Mouse (Mus musculus): ENCODE results near the gene Ina. TPM values are rescaled to one million over a fixed set of nuclear protein-coding genes. Genes with fewer than 3 reads are reported as not detected.
"Not testable (repeated sequence)": the region's sequence is repeated elsewhere in the genome, so short reads cannot be mapped to it uniquely, and the experiment has no call there.

The Ina gene
- polyA plus RNA-seq, 2 experiments, result 0.02 TPM; not detected in 1

DNA sequence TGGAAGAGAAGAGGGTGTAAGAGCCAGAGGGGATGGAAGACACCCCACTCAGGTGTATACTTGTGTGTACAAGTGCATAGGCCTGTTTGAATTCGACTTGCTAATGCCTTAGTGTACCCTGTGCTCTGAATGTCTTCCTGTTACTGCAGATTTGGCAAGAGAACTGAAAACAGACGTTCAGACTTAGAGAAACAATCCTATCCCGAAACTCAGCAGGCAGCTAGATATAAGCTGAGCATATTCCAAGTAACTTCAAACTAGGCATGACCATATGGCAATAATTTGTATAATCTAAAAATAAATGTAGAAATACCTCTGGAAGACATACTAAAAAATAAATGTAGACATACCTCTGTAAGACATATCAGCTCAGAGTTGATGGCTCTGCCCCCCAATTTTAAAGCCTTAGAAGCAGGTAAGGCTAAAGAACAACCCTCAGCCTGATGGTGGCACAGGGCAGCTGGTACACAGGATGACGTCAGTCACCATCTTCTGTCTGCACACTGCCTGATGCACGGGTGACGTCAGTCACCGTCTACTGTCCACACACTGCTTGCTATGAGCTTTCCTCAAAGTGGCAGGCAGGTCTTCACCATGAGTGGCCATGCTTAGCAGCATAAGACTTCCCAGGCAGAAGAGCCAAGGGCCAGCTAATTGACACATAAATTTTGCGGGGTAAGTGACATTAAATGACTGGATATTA is 16.2 kb upstream of the Ina start:
- DNase-seq (ENCODE audit: low read depth in 3 of 3, low spot score in 3 of 3) (no peak), ATAC-seq (ENCODE audit: insufficient read depth) (peak; percentile 29; the same call in 1 of the 2 replicates)
- TF ChIP-seq EP300 (IDR thresholded peaks at IDR 0.05; ENCODE audit: low read depth) (no peak), CTCF (IDR thresholded peaks at IDR 0.05; ENCODE audit: low read depth) (no peak)
- no peaks in the 10 kb centered on the region for H3K27me3 ChIP-seq (ENCODE audit: control insufficient read depth, insufficient read depth, low read length)
- peaks cover 3 to 10% of the 10 kb centered on the region in 2 experiments; a peak in 3 of 4 replicates for H3K4me1 ChIP-seq (replicated peaks; ENCODE audit: control insufficient read depth in 2 of 2, insufficient read depth in 2 of 2, low read length in 1 of 2)
- no peak overlapping the region for H3K9ac ChIP-seq (replicated peaks)
- peak overlapping the region; percentile 47 for H3K4me2 ChIP-seq (ENCODE audit: low read depth)
- WGBS (ENCODE audit: insufficient replicate concordance), result 51% methylated on average over 8 of the region's 8 CpGs
- H3K9me3 ChIP-seq (ENCODE audit: control insufficient read depth, low read length), result no peaks in the 10 kb centered on the region
- no peak overlapping the region for H3K4me3 ChIP-seq (ENCODE audit: insufficient read depth in 1 of 2, low read depth in 2 of 2, low read length in 2 of 2)
- no peak overlapping the region for H3K27ac ChIP-seq
- no peaks in the 10 kb centered on the region for H3K36me3 ChIP-seq (replicated peaks; ENCODE audit: control insufficient read depth, insufficient read depth, low read depth)

GRCm38 (mm10) chr19:46998953-46999352 is 15.5 kb upstream of the Ina start:
- Histone ChIP-seq H3K27ac (no peak overlapping the region), H3K9ac (replicated peaks) (no peak overlapping the region), H3K27me3 (ENCODE audit: control insufficient read depth, insufficient read depth, low read length) (no peaks in the 10 kb centered on the region), H3K9me3 (ENCODE audit: control insufficient read depth, low read length) (no peaks in the 10 kb centered on the region), H3K4me1 (replicated peaks; ENCODE audit: control insufficient read depth in 2 of 2, insufficient read depth in 2 of 2, low read length in 1 of 2) (peaks cover 3 to 10% of the 10 kb centered on the region in 2 experiments; a peak in 3 of 4 replicates), H3K36me3 (replicated peaks; ENCODE audit: control insufficient read depth, insufficient read depth, low read depth) (no peaks in the 10 kb centered on the region), H3K4me3 (ENCODE audit: insufficient read depth in 1 of 2, low read depth in 2 of 2, low read length in 2 of 2) (no peak overlapping the region), H3K4me2 (ENCODE audit: low read depth) (peak overlapping the region; percentile 47)
- 22% methylated on average over 4 of the region's 4 CpGs for WGBS (ENCODE audit: insufficient replicate concordance)
- no peak for DNase-seq (ENCODE audit: low read depth in 3 of 3, low spot score in 3 of 3)
- peak; percentile 63; the same call in 1 of the 2 replicates for ATAC-seq (ENCODE audit: insufficient read depth)
- no peak for TF ChIP-seq CTCF (IDR thresholded peaks at IDR 0.05; ENCODE audit: low read depth)
- peak; percentile 59 for TF ChIP-seq EP300 (IDR thresholded peaks at IDR 0.05; ENCODE audit: low read depth)

GRCm38 (mm10) chr19:46999753-47000152 is 14.7 kb upstream of the Ina start:
- peaks cover 3 to 10% of the 10 kb centered on the region in 2 experiments; a peak in 3 of 4 replicates for H3K4me1 ChIP-seq (replicated peaks; ENCODE audit: control insufficient read depth in 2 of 2, insufficient read depth in 2 of 2, low read length in 1 of 2)
- TF ChIP-seq CTCF (IDR thresholded peaks at IDR 0.05; ENCODE audit: low read depth) (no peak), EP300 (IDR thresholded peaks at IDR 0.05; ENCODE audit: low read depth) (peak; percentile 63)
- H3K4me2 ChIP-seq (ENCODE audit: low read depth), result peak overlapping the region; percentile 47
- H3K27me3 ChIP-seq (ENCODE audit: control insufficient read depth, insufficient read depth, low read length), result no peaks in the 10 kb centered on the region
- no peak overlapping the region for H3K4me3 ChIP-seq (ENCODE audit: insufficient read depth in 1 of 2, low read depth in 2 of 2, low read length in 2 of 2)
- H3K9ac ChIP-seq (replicated peaks), result no peak overlapping the region
- no peaks in the 10 kb centered on the region for H3K9me3 ChIP-seq (ENCODE audit: control insufficient read depth, low read length)
- 21% methylated on average over 6 of the region's 6 CpGs for WGBS (ENCODE audit: insufficient replicate concordance)
- DNase-seq (ENCODE audit: low read depth in 3 of 3, low spot score in 3 of 3) (peak in 2 of 3 experiments; percentile 44 to 51), ATAC-seq (ENCODE audit: insufficient read depth) (peak; percentile 83)
- H3K27ac ChIP-seq, result peak overlapping the region; percentile 10
- no peaks in the 10 kb centered on the region for H3K36me3 ChIP-seq (replicated peaks; ENCODE audit: control insufficient read depth, insufficient read depth, low read depth)

DNA sequence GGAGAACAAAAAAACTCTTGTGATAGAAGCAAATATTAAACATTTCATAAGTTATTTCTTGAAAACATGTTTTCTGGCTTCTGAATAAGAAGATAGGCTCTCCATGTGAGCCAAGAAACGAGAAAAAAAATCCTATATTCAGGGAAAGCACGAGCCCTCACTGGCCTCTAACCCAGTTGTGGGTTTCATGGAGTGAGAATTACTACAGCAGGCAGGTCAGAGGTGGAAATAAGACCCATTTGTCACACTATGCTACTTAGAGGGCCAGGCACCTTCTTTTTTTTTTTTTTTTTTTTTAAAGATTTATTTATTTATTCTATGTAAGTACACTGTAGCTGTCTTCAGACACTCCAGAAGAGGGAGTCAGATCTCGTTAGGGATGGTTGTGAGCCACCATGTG is 14.1 kb upstream of the Ina start:
- H3K27me3 ChIP-seq (ENCODE audit: control insufficient read depth, insufficient read depth, low read length); H3K27ac ChIP-seq; H3K9ac ChIP-seq (replicated peaks); H3K4me3 ChIP-seq (ENCODE audit: insufficient read depth in 1 of 2, low read depth in 2 of 2, low read length in 2 of 2); H3K4me2 ChIP-seq (ENCODE audit: low read depth); H3K9me3 ChIP-seq (ENCODE audit: control insufficient read depth, low read length); H3K36me3 ChIP-seq (replicated peaks; ENCODE audit: control insufficient read depth, insufficient read depth, low read depth); DNase-seq (ENCODE audit: low read depth in 3 of 3, low spot score in 3 of 3); ATAC-seq (ENCODE audit: insufficient read depth): not testable (repeated sequence)
- WGBS (ENCODE audit: insufficient replicate concordance), result 66% methylated on average over 2 of the region's 3 CpGs
- peaks cover 3 to 10% of the 10 kb centered on the region in 2 experiments; a peak in 3 of 4 replicates for H3K4me1 ChIP-seq (replicated peaks; ENCODE audit: control insufficient read depth in 2 of 2, insufficient read depth in 2 of 2, low read length in 1 of 2)

DNA sequence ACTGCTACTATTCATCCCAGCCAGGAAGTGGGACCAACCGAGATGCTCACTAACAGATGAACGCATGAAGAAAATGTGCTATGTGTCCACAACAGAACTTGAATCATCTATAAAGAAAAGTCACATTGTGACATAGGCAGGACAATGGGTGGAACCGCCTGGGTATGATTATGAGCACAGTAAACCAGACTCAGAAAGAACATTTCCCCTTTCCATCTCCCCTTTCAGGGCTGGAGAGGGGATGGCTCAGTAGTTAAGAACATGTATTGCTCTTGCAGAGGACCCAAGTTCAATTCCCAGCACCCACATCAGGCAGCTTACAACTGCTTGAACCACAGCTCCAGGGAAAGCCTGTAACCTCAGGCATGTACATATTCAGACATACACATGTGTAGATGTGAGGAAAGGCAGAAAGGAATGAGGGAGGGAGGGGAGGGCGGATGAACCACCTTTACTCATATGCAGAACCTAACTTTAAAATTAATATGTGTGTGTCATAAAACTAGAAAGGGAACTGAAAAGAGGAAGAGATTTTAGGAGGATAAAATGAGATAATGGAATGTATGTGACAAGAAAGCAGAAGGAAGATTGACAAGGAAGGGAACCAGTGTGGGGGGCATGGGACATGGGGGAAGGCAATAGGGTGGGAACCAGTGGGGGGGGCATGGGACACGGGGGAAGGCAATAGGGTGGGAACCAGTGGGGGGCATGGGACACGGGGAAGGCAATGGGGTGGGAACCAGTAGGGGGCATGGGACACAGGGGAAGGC is 10.6 kb upstream of the Ina start:
- Histone ChIP-seq H3K27me3 (ENCODE audit: control insufficient read depth, insufficient read depth, low read length) (no peaks in the 10 kb centered on the region), H3K9ac (replicated peaks) (no peak overlapping the region), H3K9me3 (ENCODE audit: control insufficient read depth, low read length) (no peaks in the 10 kb centered on the region), H3K4me1 (replicated peaks; ENCODE audit: control insufficient read depth in 2 of 2, insufficient read depth in 2 of 2, low read length in 1 of 2) (peaks cover 0 to 4% of the 10 kb centered on the region in 2 experiments; a peak in 2 of 4 replicates), H3K4me3 (ENCODE audit: insufficient read depth in 1 of 2, low read depth in 2 of 2, low read length in 2 of 2) (no peak overlapping the region), H3K4me2 (ENCODE audit: low read depth) (no peak overlapping the region), H3K27ac (no peak overlapping the region), H3K36me3 (replicated peaks; ENCODE audit: control insufficient read depth, insufficient read depth, low read depth) (no peaks in the 10 kb centered on the region)
- ATAC-seq (ENCODE audit: insufficient read depth) (no peak), DNase-seq (ENCODE audit: low read depth in 3 of 3, low spot score in 3 of 3) (no peak)
- 57% methylated on average over 6 of the region's 6 CpGs for WGBS (ENCODE audit: insufficient replicate concordance)
- TF ChIP-seq CTCF (IDR thresholded peaks at IDR 0.05; ENCODE audit: low read depth) (no peak), EP300 (IDR thresholded peaks at IDR 0.05; ENCODE audit: low read depth) (no peak)
